ENCODE assay signal across 9 mouse cellular contexts in the genomic region with DNA sequence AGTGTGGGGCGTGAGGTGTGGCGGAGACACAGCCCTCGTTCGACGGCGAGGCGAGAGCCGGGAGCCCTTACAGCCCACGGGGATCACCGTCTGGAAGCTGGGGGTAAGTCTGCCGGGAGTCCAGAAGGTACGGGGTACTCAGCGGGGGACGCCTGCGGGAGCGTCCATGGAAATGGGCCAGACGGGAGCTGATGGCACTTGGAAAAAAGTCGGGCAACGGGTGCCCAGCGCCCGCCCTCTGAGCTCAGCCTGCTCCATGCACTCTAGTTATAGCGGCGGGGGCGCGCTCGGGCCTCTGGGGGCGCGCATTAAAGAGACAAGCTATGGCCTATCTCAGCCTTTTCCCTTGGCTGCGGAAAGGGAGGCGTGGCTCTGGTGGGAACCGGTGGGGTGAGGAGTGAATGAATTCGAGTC. TPM values are rescaled to one million over a fixed set of nuclear protein-coding genes. Genes with fewer than 3 reads are reported as not detected.
DNase-seq lines count a peak whose midpoint lies in the region; ATAC-seq and TF ChIP-seq lines count a peak whose summit lies in the region.
"Had no signal": no experiment of that assay in that cellular context is flagged by ENCODE, and none has a peak within 500 bp of the region (broad histone marks: within the 10 kb centered on the region; RNA-seq: fewer than 3 reads in every experiment).

A gene (minus strand): TSS at position 240 of the 414 bp plus-strand sequence.

- no peaks in the 10 kb centered on the region for H3K9me3 ChIP-seq in neural tube, embryonic 12.5 days

- DNase-seq in gastrocnemius, adult 2 months, result peak; percentile 43
- no peak for DNase-seq in gastrocnemius, postnatal 36 days
- DNase-seq in brain, embryonic 14.5 days (ENCODE audit: low read depth), result peak; percentile 68
- peak; percentile 38 to 65 for DNase-seq in heart, postnatal 10 days
- peak; percentile 36 for DNase-seq in liver
- no peak for DNase-seq in adipocyte (ENCODE audit: low spot score)
- DNase-seq in left cerebral cortex, postnatal 14 days (ENCODE audit: low spot score in 2 of 2), result no peak

- no peak for TF ChIP-seq CTCF in gastrocnemius, adult 2 months (IDR thresholded peaks at IDR 0.05)
- no peak for TF ChIP-seq CTCF in brain, embryonic 14.5 days (IDR thresholded peaks at IDR 0.05; ENCODE audit: borderline replicate concordance, extremely low read depth, insufficient read depth, insufficient read length)

- H3K27ac ChIP-seq in gastrocnemius, adult 2 months, result no peak within 1 kb of the TSS
- H3K27ac ChIP-seq in neural tube, embryonic 12.5 days, result no peak within 1 kb of the TSS

- 2% methylated on average over 32 of the region's 32 CpGs for WGBS in neural tube, embryonic 12.5 days

- peak within 1 kb of the TSS; percentile 50 for H3K4me2 ChIP-seq in neural tube, embryonic 12.5 days (replicated peaks)

- intact Hi-C loops in gastrocnemius, adult 2 months (cut with DNase I), result no loop called here
- intact Hi-C loops in gastrocnemius, postnatal 36 days (cut with DNase I), result no loop called here
- intact Hi-C loops in heart, postnatal 10 days (cut with DNase I), result no loop called here
- intact Hi-C loops in left cerebral cortex, postnatal 14 days (cut with DNase I), result no loop called here

- no peak within 1 kb of the TSS for H3K9ac ChIP-seq in neural tube, embryonic 12.5 days

- H3K4me3 ChIP-seq in gastrocnemius, adult 2 months, result peak within 1 kb of the TSS; percentile 64
- H3K4me3 ChIP-seq in neural tube, embryonic 12.5 days, result peak within 1 kb of the TSS; percentile 21

- H3K4me1 ChIP-seq in neural tube, embryonic 12.5 days, result peaks cover 12% of the 10 kb centered on the region

- H3K27me3 ChIP-seq in neural tube, embryonic 12.5 days (replicated peaks), result peaks cover 82% of the 10 kb centered on the region

- no peak for TF ChIP-seq POLR2A in brain, embryonic 14.5 days (IDR thresholded peaks at IDR 0.05; ENCODE audit: borderline replicate concordance, extremely low read depth, insufficient read depth, insufficient read length, poor library complexity, severe bottlenecking)

- no peaks in the 10 kb centered on the region for H3K36me3 ChIP-seq in neural tube, embryonic 12.5 days

- peak; percentile 57 for ATAC-seq in neural tube, embryonic 12.5 days (ENCODE audit: low FRiP score, low read depth)

RNA-seq across cellular contexts. Expression of the gene that starts here (rescaled TPM):
- total RNA-seq in gastrocnemius, adult 2 months (2021), result not detected
- not detected for total RNA-seq in gastrocnemius, postnatal 36 days (2021)
- polyA plus RNA-seq in brain, embryonic 14.5 days (2012; rRNA removed), result 2.7 and 3.2 TPM in 2 replicates
- not detected for total RNA-seq in heart, postnatal 10 days (2021)
- 0.33 and 0.38 TPM in 2 replicates for polyA plus RNA-seq in neural tube, embryonic 12.5 days (2016; fragmentation: Nextera tagmentation; extraction: Ambion mirVana)
- total RNA-seq in left cerebral cortex, postnatal 14 days (2021), result not detected
- polyA plus RNA-seq: cortical plate, adult 2 months had no signal

Comparison
In these comparisons a context has a peak if more than half of its experiments do, and no peak if none do; other contexts are left out.
1. Peak in DNase-seq and H3K4me3 ChIP-seq in gastrocnemius, adult 2 months; RNA of the gene not detected or under 1 TPM.
2. Peak in DNase-seq in heart, postnatal 10 days; RNA of the gene not detected or under 1 TPM.
3. Peak in ATAC-seq, H3K4me3 ChIP-seq and H3K4me2 ChIP-seq in neural tube, embryonic 12.5 days; RNA of the gene not detected or under 1 TPM.
4. DNase-seq: peak in brain, embryonic 14.5 days (single experiment) and liver (single experiment); none in gastrocnemius, postnatal 36 days (0 of 2), adipocyte (single experiment) and left cerebral cortex, postnatal 14 days (0 of 2).